Mouse (Mus musculus) neural tube, embryonic 13.5 days (tissue): ENCODE data around the gene Prickle2. TPM values are rescaled to one million over a fixed set of nuclear protein-coding genes. Genes with fewer than 3 reads are reported as not detected.

ENCODE experiments used
- ATAC-seq: fragments of 200-750 bp; cut with Nextera tagmentation; 2 replicates; pipeline ENCODE4 v1.8.0; 2017; ENCODE audit warnings: low read depth, mild to moderate bottlenecking, moderate TSS enrichment, moderate library complexity
- H3K27ac ChIP-seq: fragments of 300-500 bp; sonication (generic); replicated peaks from 2 replicates; pipeline ENCODE4 v1.5.1; 2015; ENCODE audit warnings: moderate library complexity, mild to moderate bottlenecking, inconsistent platforms
- H3K27me3 ChIP-seq: fragments of 300-500 bp; sonication (generic); 2 replicates; pipeline ENCODE4 v1.6.1; 2015; ENCODE audit warnings: mild to moderate bottlenecking, inconsistent platforms
- H3K36me3 ChIP-seq: fragments of 300-500 bp; sonication (generic); 2 replicates; pipeline ENCODE4 v1.6.1; 2015; ENCODE audit warnings: mild to moderate bottlenecking, inconsistent platforms
- H3K4me1 ChIP-seq: fragments of 300-500 bp; sonication (generic); replicated peaks from 2 replicates; pipeline ENCODE4 v1.6.1; 2015; ENCODE audit warnings: inconsistent platforms
- H3K4me2 ChIP-seq: fragments of 300-500 bp; sonication (generic); 2 replicates; pipeline ENCODE4 v1.6.1; 2015; ENCODE audit warnings: inconsistent platforms, mild to moderate bottlenecking, moderate library complexity
- H3K4me3 ChIP-seq: fragments of 300-500 bp; sonication (generic); 2 replicates; pipeline ENCODE4 v1.5.1; 2015; ENCODE audit warnings: mild to moderate bottlenecking, inconsistent platforms
- H3K9ac ChIP-seq: fragments of 300-500 bp; sonication (generic); 2 replicates; pipeline ENCODE4 v1.6.1; 2015; ENCODE audit warnings: moderate library complexity, mild to moderate bottlenecking, inconsistent platforms
- H3K9me3 ChIP-seq: fragments of 300-500 bp; sonication (generic); 2 replicates; pipeline ENCODE4 v1.6.1; 2016; ENCODE audit warnings: inconsistent platforms
- WGBS: fragments of 180-500 bp; shearing (Covaris S2); methylation state at CpG from one replicate; pipeline ENCODE4 v1.1.7; 2015; 5-methylcytosine and 5-hydroxymethylcytosine counted together
- polyA plus RNA-seq: library from polyadenylated mRNA; unstranded; fragments of >200 nt; fragmentation: Nextera tagmentation; extraction: Ambion mirVana; gene quantifications from 2 replicates; pipeline ENCODE4 v1.2.1, GENCODE M21; 2015

The Prickle2 gene
- polyA plus RNA-seq, 1 experiment from 2014 or later: 12.3 TPM

DNA sequence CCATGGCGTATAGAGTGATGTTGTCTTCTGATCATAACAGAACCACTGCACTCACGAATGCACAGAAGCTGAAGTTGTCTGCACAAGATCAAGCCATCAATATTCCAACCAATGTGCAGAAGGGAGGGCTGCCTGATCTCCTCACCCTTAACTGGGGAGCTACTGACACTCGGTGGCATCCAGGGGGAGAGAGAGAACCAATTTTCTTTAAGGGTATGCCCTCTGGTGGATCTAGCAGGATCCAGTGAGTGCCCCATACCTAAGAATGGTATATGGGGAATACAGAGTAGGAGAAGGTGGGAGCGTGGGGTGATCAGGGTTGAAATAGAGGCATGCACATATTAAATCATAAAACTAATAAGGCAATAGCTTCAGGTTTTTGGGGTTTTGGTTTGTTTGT is 2.2 kb upstream of the Prickle2 start:
- no peak overlapping the region for H3K9ac ChIP-seq
- H3K27me3 ChIP-seq: no peaks in the 10 kb centered on the region
- peaks cover 31% of the 10 kb centered on the region for H3K4me1 ChIP-seq
- H3K4me3 ChIP-seq: no peak overlapping the region
- no peaks in the 10 kb centered on the region for H3K9me3 ChIP-seq
- 62% methylated on average over 4 of the region's 4 CpGs for WGBS
- no peak overlapping the region for H3K4me2 ChIP-seq
- no peak for ATAC-seq
- no peak overlapping the region for H3K27ac ChIP-seq
- 0 out of 2 replicates have a peak, but pooled peaks cover 2% of the 10 kb centered on the region for H3K36me3 ChIP-seq

DNA sequence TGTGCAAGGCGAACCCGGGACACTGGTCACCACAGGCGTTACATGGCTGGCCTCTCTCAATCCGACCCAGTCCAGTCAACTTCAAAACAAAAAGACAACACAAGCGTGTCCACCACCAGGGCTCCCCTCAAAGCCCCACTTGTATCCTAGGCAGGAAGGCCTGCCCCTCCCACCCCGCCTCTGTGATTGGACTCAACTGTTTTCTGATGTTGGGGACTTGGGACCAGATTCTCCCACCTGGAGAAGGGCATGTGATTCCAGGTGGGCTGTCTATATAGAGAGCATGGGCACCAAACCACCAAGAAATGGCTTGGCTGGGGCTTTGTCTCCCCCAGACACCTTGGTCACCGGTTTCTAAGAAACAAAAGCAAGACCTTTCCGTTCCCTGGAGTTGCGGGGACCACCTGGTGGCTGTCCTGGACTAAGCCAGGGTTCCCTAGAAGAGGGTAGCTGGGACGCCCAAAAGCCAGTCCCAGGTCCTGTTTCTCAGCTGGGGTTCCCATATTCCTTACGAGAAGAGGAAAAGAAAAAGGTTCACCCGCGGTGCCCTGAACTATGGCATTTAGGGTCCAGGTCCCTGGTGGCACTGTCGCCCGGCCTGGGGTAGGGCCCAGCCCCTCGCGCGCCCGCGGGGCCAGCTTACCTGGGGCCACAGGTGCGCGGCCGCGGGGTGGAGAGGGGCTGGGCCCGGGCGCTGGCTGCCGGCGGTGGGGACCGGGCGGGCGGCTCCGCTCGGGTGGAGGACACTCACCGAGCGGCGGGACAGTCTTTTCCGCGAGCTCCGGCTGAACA is 406 bp downstream of the Prickle2 start:
- peak overlapping the region; percentile 82 for H3K27ac ChIP-seq
- H3K4me3 ChIP-seq: peak overlapping the region; percentile 76
- peak overlapping the region; percentile 94 for H3K9ac ChIP-seq
- no peaks in the 10 kb centered on the region for H3K27me3 ChIP-seq
- WGBS: 2% methylated on average over 32 of the region's 39 CpGs
- peak; percentile 52 for ATAC-seq
- 0 out of 2 replicates have a peak, but pooled peaks cover 6% of the 10 kb centered on the region for H3K36me3 ChIP-seq
- H3K4me2 ChIP-seq: peak overlapping the region; percentile 91
- H3K9me3 ChIP-seq: no peaks in the 10 kb centered on the region
- H3K4me1 ChIP-seq: peaks cover 33% of the 10 kb centered on the region

DNA sequence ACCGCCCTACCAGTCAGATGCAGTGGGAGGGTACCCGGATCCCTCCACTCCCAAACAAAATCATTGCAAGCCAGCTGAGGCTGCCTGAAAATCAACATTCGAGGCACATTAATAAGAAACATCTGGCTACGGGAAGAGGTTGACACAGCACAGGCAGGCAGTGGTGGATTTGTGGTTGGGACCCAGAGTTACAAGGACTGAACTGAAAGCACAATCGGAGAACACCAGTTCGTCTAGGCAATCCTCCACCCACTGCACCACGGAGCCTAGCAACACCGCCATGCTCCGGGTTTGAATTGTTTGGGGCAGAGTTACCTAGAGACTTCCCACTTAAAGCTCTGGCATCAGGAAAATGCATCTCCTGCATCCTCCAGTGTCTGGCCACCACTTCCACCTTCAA is 1.1 kb downstream of the Prickle2 start:
- Histone ChIP-seq H3K9ac (peak overlapping the region; percentile 94), H3K27me3 (no peaks in the 10 kb centered on the region), H3K4me3 (peak overlapping the region; percentile 76), H3K9me3 (no peaks in the 10 kb centered on the region), H3K4me2 (peak overlapping the region; percentile 91), H3K27ac (peak overlapping the region; percentile 82), H3K36me3 (0 out of 2 replicates have a peak, but pooled peaks cover 6% of the 10 kb centered on the region), H3K4me1 (peaks cover 35% of the 10 kb centered on the region)
- 28% methylated on average over 9 of the region's 9 CpGs for WGBS
- ATAC-seq: peak; percentile 46; the same call in 1 of the 2 replicates

DNA sequence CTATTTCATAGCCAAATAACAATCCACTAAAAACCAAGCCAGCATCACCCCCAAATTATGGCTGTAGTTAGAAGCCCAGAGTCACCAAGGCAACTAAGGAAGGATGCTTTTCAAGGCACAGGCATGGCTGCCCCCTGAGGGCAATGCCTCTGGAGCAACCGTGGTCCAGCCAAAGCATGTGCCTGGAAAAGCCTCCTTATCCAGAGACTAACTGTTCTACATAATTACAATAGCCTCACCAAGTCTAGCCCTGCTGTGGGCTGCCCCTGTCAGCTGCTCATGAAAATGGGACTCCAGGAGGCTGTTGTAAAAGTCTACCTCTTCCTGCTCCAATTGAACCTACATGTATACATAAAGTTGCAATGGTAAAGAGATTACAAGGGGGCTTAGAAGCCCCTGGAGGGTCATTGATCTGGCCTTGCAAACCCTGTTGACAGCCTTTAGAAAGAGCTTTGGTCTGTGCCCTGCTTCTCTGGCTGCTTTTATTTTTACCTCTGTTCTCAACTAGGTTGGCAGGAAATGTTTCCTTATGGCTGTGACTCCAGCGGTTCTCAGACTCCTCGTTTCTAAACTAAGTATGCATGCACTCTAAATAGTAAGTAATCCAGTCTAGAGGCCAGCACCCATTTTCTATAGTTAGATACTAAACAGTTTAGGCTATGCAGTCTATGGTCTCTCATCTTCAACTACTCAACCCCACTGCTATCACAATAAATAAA is 6.3 kb downstream of the Prickle2 start:
- WGBS: 15% methylated on average over 3 of the region's 3 CpGs

DNA sequence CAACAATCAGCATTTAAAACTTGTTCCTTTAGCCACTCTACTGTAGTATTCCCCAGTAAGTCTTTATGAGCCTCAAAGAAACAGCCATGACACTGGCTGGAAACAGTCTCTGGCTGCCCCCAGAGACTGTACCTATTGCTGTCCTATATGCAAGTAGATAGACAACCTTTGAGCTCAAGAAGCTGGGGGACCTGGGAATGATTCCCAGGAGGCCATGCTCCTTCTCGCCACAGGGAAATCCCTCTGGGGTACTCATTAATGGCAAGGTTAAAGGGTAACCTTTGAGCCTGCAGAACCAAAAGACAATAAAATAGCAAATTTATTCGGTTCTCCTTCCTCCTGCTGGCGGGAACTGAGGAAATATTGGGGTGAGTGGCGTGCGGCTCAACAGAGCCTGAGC is 8.1 kb downstream of the Prickle2 start:
- no peak for ATAC-seq
- 26% methylated on average over 5 of the region's 5 CpGs for WGBS

More for the DNA sequence above, 6.3 kb downstream of the Prickle2 start:
- ATAC-seq: no peak
- Histone ChIP-seq H3K36me3 (0 out of 2 replicates have a peak, but pooled peaks cover 6% of the 10 kb centered on the region), H3K4me3 (no peak overlapping the region), H3K9me3 (no peaks in the 10 kb centered on the region), H3K9ac (0 out of 2 replicates have a peak overlapping the region, but pooled peaks have one; percentile 12), H3K4me1 (peaks cover 34% of the 10 kb centered on the region), H3K4me2 (no peak overlapping the region), H3K27me3 (no peaks in the 10 kb centered on the region), H3K27ac (no peak overlapping the region)

DNA sequence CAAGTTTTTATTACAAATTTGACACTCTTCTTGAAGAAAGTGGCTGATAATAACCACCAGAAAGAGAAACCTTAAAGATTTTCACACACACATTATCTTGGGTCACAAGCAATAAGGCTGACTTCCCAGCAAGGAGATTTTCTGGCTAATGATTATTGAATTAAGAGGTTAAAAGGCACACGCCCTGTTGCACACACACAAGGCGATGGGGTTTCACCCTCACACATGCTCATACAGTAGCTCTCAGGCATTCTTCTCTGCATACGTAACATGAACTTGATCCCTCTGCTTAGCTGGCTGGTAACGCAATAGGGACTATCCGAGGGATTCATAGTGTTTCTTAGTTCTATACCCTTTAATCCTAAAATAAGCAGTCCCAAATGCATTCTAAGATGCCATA is 18.6 kb downstream of the Prickle2 start:
- Histone ChIP-seq H3K9me3 (no peaks in the 10 kb centered on the region), H3K4me2 (no peak overlapping the region), H3K9ac (no peak overlapping the region), H3K27ac (no peak overlapping the region), H3K36me3 (no peaks in the 10 kb centered on the region), H3K4me3 (no peak overlapping the region), H3K4me1 (no peaks in the 10 kb centered on the region), H3K27me3 (no peaks in the 10 kb centered on the region)
- no peak for ATAC-seq
- WGBS: 79% methylated on average over 5 of the region's 5 CpGs

More for the DNA sequence above, 8.1 kb downstream of the Prickle2 start:
- no peak overlapping the region for H3K4me3 ChIP-seq
- no peak overlapping the region for H3K9ac ChIP-seq
- H3K4me2 ChIP-seq: no peak overlapping the region
- H3K9me3 ChIP-seq: no peaks in the 10 kb centered on the region
- no peak overlapping the region for H3K27ac ChIP-seq
- H3K27me3 ChIP-seq: no peaks in the 10 kb centered on the region
- peaks cover 16% of the 10 kb centered on the region for H3K4me1 ChIP-seq
- H3K36me3 ChIP-seq: 0 out of 2 replicates have a peak, but pooled peaks cover 1% of the 10 kb centered on the region

DNA sequence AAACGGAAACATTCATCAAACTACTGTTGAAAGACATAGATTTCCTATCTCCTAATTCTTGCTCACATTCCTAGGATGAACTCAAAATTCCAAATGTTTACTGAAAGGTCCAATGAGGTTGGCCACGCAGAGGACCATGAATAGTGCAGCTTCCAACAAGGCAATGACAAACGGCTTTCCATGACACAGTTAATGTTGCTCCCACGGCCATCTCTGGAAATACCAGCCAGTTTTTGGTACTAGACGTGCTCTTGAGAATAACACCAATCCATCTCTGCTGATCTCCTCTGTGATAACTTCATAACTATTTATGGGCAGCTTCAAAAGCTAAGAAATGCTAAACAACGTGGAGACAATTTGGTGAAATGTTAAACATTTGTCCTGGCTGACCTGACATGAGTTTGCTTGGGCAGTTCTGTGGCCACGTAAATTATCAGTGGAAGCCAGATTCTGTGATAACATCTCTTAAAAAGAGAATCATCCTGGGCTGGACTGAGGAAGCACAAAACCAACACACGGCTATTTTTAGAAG is 31.5 kb downstream of the Prickle2 start:
- Histone ChIP-seq H3K9me3 (no peaks in the 10 kb centered on the region), H3K4me1 (peaks cover 28% of the 10 kb centered on the region), H3K4me3 (no peak overlapping the region), H3K4me2 (no peak overlapping the region), H3K36me3 (no peaks in the 10 kb centered on the region), H3K9ac (no peak overlapping the region), H3K27me3 (no peaks in the 10 kb centered on the region), H3K27ac (no peak overlapping the region)
- no peak for ATAC-seq
- WGBS: 80% methylated on average over 8 of the region's 8 CpGs

DNA sequence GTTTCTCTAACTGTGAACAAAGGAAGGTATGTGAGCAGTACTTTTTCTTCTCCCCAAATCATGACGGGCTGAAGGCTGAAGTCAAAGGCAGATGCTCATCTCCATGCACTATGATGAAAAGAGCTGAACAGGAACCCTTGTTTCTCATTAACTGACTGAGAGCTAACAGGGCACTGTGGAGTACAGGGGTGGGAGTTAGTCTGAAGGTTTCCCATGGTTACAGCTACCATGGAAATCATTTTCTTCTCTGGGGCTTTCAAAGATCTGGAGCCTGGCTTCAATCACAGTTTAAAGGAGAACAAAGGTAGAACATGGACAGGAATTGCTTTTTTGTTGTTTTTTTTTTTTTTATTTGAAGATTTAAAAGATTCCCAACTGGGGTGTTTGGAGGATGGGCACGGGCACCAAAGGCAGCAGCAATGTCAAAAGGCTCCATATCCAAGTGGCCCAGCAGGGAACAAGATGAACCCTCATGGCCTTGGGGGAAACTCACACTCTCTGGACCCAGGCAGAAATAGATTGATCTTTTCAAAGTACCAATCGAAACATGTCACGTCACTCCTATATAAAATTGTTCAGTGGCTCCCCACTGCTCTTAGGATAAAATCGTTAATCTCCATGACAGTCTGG is 35.3 kb downstream of the Prickle2 start:
- no peak for ATAC-seq
- Histone ChIP-seq H3K9me3 (no peaks in the 10 kb centered on the region), H3K9ac (no peak overlapping the region), H3K4me2 (no peak overlapping the region), H3K4me1 (peaks cover 30% of the 10 kb centered on the region), H3K4me3 (no peak overlapping the region), H3K27ac (no peak overlapping the region), H3K27me3 (no peaks in the 10 kb centered on the region), H3K36me3 (no peaks in the 10 kb centered on the region)
- WGBS: 44% methylated on average over 5 of the region's 5 CpGs

DNA sequence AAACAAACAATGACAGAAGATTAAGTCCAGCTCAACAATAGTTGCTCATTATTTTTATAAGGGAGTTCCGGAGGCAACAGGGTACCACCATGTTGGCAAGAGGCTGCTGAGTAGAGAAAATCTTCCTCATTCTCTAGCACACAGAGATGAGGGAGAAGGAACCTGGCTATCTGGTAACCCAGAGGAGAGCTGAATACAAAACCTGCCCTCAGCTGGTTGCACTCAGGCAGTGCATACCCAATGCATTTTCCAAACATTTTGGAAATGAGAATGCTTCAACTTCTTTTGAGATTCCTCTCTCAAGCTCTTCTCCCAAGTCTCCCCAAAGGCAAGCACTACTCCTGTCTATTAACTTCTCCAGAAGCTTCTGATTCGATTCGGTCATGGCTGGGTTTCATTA is 36.3 kb downstream of the Prickle2 start:
- no peaks in the 10 kb centered on the region for H3K9me3 ChIP-seq
- no peak overlapping the region for H3K4me3 ChIP-seq
- no peak overlapping the region for H3K9ac ChIP-seq
- H3K4me2 ChIP-seq: no peak overlapping the region
- H3K27me3 ChIP-seq: no peaks in the 10 kb centered on the region
- H3K36me3 ChIP-seq: no peaks in the 10 kb centered on the region
- H3K27ac ChIP-seq: no peak overlapping the region
- no peak for ATAC-seq
- WGBS: 97% methylated on average over 3 of the region's 3 CpGs
- peaks cover 38% of the 10 kb centered on the region for H3K4me1 ChIP-seq

DNA sequence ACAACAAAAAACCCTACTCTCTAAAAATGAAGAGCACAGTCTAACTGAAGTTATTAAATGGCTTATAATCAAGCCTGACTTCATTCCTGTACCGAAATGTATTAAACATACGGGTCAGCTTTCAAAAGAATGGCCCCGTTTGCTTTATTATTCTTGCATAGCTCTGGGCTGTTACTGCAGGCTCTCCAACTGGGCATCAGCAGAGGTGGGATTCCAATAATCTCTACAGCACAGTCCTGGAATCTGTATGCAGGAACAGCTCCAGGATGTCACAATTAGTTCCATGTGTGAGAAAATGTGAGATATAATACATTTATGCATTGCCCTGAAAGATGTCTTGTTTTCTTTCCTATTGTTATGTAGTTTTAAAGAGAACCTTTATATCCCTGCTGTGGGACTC is 38.4 kb downstream of the Prickle2 start:
- ATAC-seq: no peak
- no peak overlapping the region for H3K27ac ChIP-seq
- H3K36me3 ChIP-seq: no peaks in the 10 kb centered on the region
- no peak overlapping the region for H3K4me3 ChIP-seq
- H3K9ac ChIP-seq: no peak overlapping the region
- no peaks in the 10 kb centered on the region for H3K27me3 ChIP-seq
- 66% methylated on average over 3 of the region's 3 CpGs for WGBS
- H3K4me1 ChIP-seq: peaks cover 58% of the 10 kb centered on the region
- no peak overlapping the region for H3K4me2 ChIP-seq
- H3K9me3 ChIP-seq: no peaks in the 10 kb centered on the region

DNA sequence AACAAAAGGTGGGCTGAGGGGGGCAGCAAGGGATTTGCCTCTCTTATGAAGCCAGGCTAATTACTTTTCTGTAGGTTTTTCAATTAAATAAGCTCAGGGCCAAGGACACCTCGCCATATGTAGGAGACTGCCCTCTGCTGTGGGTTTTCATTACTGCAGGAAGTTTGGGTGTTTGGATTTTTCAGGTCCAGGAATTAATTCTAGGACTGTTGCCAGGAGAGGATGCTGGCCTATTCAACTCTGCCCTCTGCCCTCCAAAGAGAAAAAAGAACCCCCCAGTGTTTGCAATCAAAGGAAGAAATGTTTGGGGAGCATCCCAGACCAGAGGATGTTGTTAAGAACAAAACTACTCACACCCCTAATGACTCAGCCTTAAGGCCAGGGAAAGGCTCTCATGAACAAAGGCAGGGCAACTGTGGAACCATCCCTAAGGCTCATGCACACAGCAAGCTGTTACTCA is 40.4 kb downstream of the Prickle2 start:
- Histone ChIP-seq H3K4me3 (no peak overlapping the region), H3K27me3 (no peaks in the 10 kb centered on the region), H3K4me2 (no peak overlapping the region), H3K9ac (no peak overlapping the region), H3K36me3 (no peaks in the 10 kb centered on the region), H3K27ac (peak overlapping the region; percentile 64; the same call in 1 of the 2 replicates), H3K4me1 (peaks cover 45% of the 10 kb centered on the region), H3K9me3 (no peaks in the 10 kb centered on the region)
- 0 out of 2 replicates have a peak, but pooled peaks have one; percentile 45 for ATAC-seq
- 0% methylated on average over 1 of the region's 1 CpGs for WGBS
